Mouse (Mus musculus): ENCODE data around the gene Rmnd1.

- TF ChIP-seq EP300 (IDR thresholded peaks at IDR 0.05; ENCODE audit: insufficient read depth, low read depth, low read length) (no peak), POLR2A (IDR thresholded peaks at IDR 0.05; ENCODE audit: insufficient read depth, low read length) (no peak)
Measured at GRCm38 (mm10) chr10:4389461-4390112, 42.6 kb downstream of the Rmnd1 start.

All from ES-Bruce4 (cell line).